ENCODE assay signal across 20 mouse cellular contexts in genomic region chr1:38547685-38548084, GRCm38 (mm10).
"Had no signal": no experiment of that assay in that cellular context is flagged by ENCODE, and none has a peak within 500 bp of the region (broad histone marks: within the 10 kb centered on the region; RNA-seq: fewer than 3 reads in every experiment).

No protein-coding gene starts in this region.

- ATAC-seq: liver, postnatal 0 days; lung, postnatal 0 days; midbrain, embryonic 15.5 days had no signal

- H3K9me3 ChIP-seq: kidney, embryonic 15.5 days; midbrain, embryonic 12.5 days; midbrain, embryonic 15.5 days; neural tube, embryonic 12.5 days; neural tube, embryonic 15.5 days had no signal

- H3K4me2 ChIP-seq: kidney, embryonic 15.5 days; lung, embryonic 14.5 days; midbrain, embryonic 12.5 days; midbrain, embryonic 15.5 days; neural tube, embryonic 12.5 days; neural tube, embryonic 15.5 days had no signal

- DNase-seq: kidney, adult 2 months; kidney, postnatal 10 days; kidney, postnatal 36 days; layer of hippocampus, postnatal 36 days; liver, postnatal 0 days; lung, embryonic 14.5 days; right cerebral cortex, adult 18-20 months; right cerebral cortex, postnatal 14 days; right cerebral cortex, postnatal 4 days; thymus, adult 2 months; thymus, postnatal 14 days had no signal

- H3K27ac ChIP-seq: kidney, embryonic 15.5 days; left cerebral cortex, adult 2 months; liver, embryonic 14.5 days; macrophage; midbrain, embryonic 12.5 days; midbrain, embryonic 15.5 days; neural tube, embryonic 12.5 days; neural tube, embryonic 15.5 days had no signal

- H3K27me3 ChIP-seq: kidney, embryonic 15.5 days; midbrain, embryonic 12.5 days; midbrain, embryonic 15.5 days; neural tube, embryonic 15.5 days had no signal

- H3K4me3 ChIP-seq: kidney, embryonic 15.5 days; left cerebral cortex, adult 2 months; midbrain, embryonic 12.5 days; midbrain, embryonic 15.5 days; neural tube, embryonic 12.5 days; neural tube, embryonic 15.5 days had no signal

- H3K9ac ChIP-seq: kidney, embryonic 15.5 days; liver, embryonic 14.5 days; liver, postnatal 0 days; lung, embryonic 14.5 days; midbrain, embryonic 12.5 days; midbrain, embryonic 15.5 days; neural tube, embryonic 12.5 days; neural tube, embryonic 15.5 days had no signal

- H3K36me3 ChIP-seq: kidney, embryonic 15.5 days; midbrain, embryonic 12.5 days; midbrain, embryonic 15.5 days; neural tube, embryonic 12.5 days; neural tube, embryonic 15.5 days had no signal
